Mouse (Mus musculus) MEL (cell line): ENCODE measurements around the gene Olfr945.

Experiments used
- CTCF ChIP-seq, 3 experiments: IDR thresholded peaks in 2 of 3; conservative IDR thresholded peaks in 1 of 3; 2 replicates each; pipeline ENCODE4 v1.5.1; 2011 to 2012; ENCODE audit warnings: low read length in 3 of 3, low read depth in 2 of 3, mild to moderate bottlenecking in 2 of 3, improper control_type of control experiment in 1 of 3, inconsistent platforms in 1 of 3, mixed read lengths in 1 of 3, moderate library complexity in 1 of 3; ENCODE audit not compliant: control insufficient read depth in 1 of 3, insufficient read depth in 1 of 3, poor library complexity in 1 of 3, severe bottlenecking in 1 of 3
- EP300 ChIP-seq, 2 experiments: IDR thresholded peaks; 2 replicates each; pipeline ENCODE4 v1.6.1; 2011; ENCODE audit warnings: improper control_type of control experiment in 2 of 2, low read length in 2 of 2, low read depth in 1 of 2, mild to moderate bottlenecking in 1 of 2
- MYB ChIP-seq: IDR thresholded peaks from 2 replicates; pipeline ENCODE4 v1.6.1; 2011; ENCODE audit warnings: mild to moderate bottlenecking, low read depth, low read length, improper control_type of control experiment
- POLR2A ChIP-seq, 2 experiments: IDR thresholded peaks; 2 replicates each; pipeline ENCODE4 v1.6.1; 2011 to 2012; ENCODE audit warnings: low read length in 2 of 2, mild to moderate bottlenecking in 2 of 2, control low read depth in 1 of 2, improper control_type of control experiment in 1 of 2, low read depth in 1 of 2, moderate library complexity in 1 of 2; ENCODE audit not compliant: control insufficient read depth in 1 of 2, insufficient read depth in 1 of 2, poor library complexity in 1 of 2
- POLR2AphosphoS5 ChIP-seq: IDR thresholded peaks from 2 replicates; pipeline ENCODE4 v1.6.1; 2012; ENCODE audit warnings: low read depth, borderline replicate concordance, mild to moderate bottlenecking, inconsistent platforms, low read length, moderate library complexity, mixed read lengths
- TBP ChIP-seq: IDR thresholded peaks from 2 replicates; pipeline ENCODE4 v1.8.0; 2011; ENCODE audit warnings: low read depth, low read length, improper control_type of control experiment
- USF1 ChIP-seq: IDR thresholded peaks from 2 replicates; pipeline ENCODE4 v1.6.1; 2014; ENCODE audit warnings: low read depth, mild to moderate bottlenecking, inconsistent platforms, low read length, improper control_type of control experiment, moderate library complexity
- ZNF384 ChIP-seq: IDR thresholded peaks from 2 replicates; pipeline ENCODE4 v1.6.1; 2012; ENCODE audit warnings: low read depth, mild to moderate bottlenecking, inconsistent platforms, low read length, improper control_type of control experiment

DNA sequence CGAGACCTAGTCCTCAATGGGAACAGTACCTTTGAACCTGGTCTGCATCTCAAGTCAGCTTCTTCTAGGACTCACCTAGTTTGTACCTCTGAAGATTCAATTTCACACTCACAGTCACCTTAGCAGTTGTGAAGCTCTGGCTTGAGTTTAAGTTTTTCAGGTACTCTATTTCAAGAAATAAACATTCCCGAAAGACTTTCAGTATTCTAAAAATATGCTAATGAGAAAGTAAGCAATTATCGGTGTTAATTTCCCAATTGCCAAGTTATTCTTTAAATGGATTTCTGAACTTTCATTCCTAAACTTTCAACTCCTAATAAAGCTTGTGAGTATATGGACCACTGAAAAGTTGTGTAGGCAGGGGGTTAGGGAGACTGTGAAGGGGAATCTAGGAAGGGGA lies at the start of gene Olfr945:
- TF ChIP-seq USF1 (no peak), CTCF (IDR thresholded peaks at IDR 0.05 in 2 of 3, conservative IDR thresholded peaks at IDR 0.05 in 1 of 3; ENCODE audit: control insufficient read depth in 1 of 3, insufficient read depth in 1 of 3, low read depth in 2 of 3, low read length in 3 of 3, poor library complexity in 1 of 3, severe bottlenecking in 1 of 3) (no peak), POLR2AphosphoS5 (no peak), EP300 (IDR thresholded peaks at IDR 0.05; ENCODE audit: low read depth in 1 of 2, low read length in 2 of 2) (no peak), ZNF384 (no peak), TBP (no peak), MYB (no peak), POLR2A (IDR thresholded peaks at IDR 0.05; ENCODE audit: control insufficient read depth in 1 of 2, insufficient read depth in 1 of 2, low read depth in 1 of 2, low read length in 2 of 2, poor library complexity in 1 of 2) (no peak)
